Mouse (Mus musculus) ZHBTc4 (cell line): ENCODE results near the gene Cbs.
"Not testable (repeated sequence)": the region's sequence is repeated elsewhere in the genome, so short reads cannot be mapped to it uniquely, and the experiment has no call there.

ENCODE experiments used
- DNase-seq: peaks from one replicate; pipeline ENCODE4 v3.0.0-alpha.2; 2011; ENCODE audit warnings: low read depth, low spot score

The Cbs gene

GRCm38 (mm10) chr17:31646199-31647002, 9.4 kb upstream of the Cbs start:
- peak; percentile 74 for DNase-seq

GRCm38 (mm10) chr17:31642913-31643312, 5.9 kb upstream of the Cbs start:
- DNase-seq: peak; percentile 92

- peak; percentile 78 for DNase-seq
Observed at GRCm38 (mm10) chr17:31642331-31642730, 5.3 kb upstream of the Cbs start.

GRCm38 (mm10) chr17:31639651-31640050, 2.6 kb upstream of the Cbs start:
- DNase-seq: no peak

GRCm38 (mm10) chr17:31637866-31638570, 980 bp upstream of the Cbs start:
- DNase-seq: no peak

GRCm38 (mm10) chr17:31636277-31636941, 629 bp downstream of the Cbs start:
- no peak for DNase-seq

- DNase-seq: no peak
Observed at GRCm38 (mm10) chr17:31635781-31636180, 1.3 kb downstream of the Cbs start.

- DNase-seq: no peak
Observed at GRCm38 (mm10) chr17:31634896-31635295, 2.1 kb downstream of the Cbs start.

GRCm38 (mm10) chr17:31633007-31633406, 4.0 kb downstream of the Cbs start:
- DNase-seq: no peak

GRCm38 (mm10) chr17:31631081-31631800, 5.8 kb downstream of the Cbs start:
- DNase-seq: no peak

- no peak for DNase-seq
Observed at GRCm38 (mm10) chr17:31627961-31628360, 9.1 kb downstream of the Cbs start.

GRCm38 (mm10) chr17:31623101-31623500, 13.9 kb downstream of the Cbs start:
- DNase-seq: no peak

- DNase-seq: no peak
Observed at GRCm38 (mm10) chr17:31613086-31613755, 23.8 kb downstream of the Cbs start.

GRCm38 (mm10) chr17:31609895-31610294, 27.1 kb downstream of the Cbs start:
- no peak for DNase-seq

- not testable (repeated sequence) for DNase-seq
Observed at GRCm38 (mm10) chr17:31609173-31609572, 27.9 kb downstream of the Cbs start.

GRCm38 (mm10) chr17:31607256-31607951, 29.6 kb downstream of the Cbs start:
- DNase-seq: no peak

GRCm38 (mm10) chr17:31606424-31606823, 30.6 kb downstream of the Cbs start:
- peak; percentile 71 for DNase-seq

GRCm38 (mm10) chr17:31598593-31598992, 38.4 kb downstream of the Cbs start:
- no peak for DNase-seq

GRCm38 (mm10) chr17:31597957-31598356, 39.1 kb downstream of the Cbs start:
- no peak for DNase-seq

- no peak for DNase-seq
Observed at GRCm38 (mm10) chr17:31595077-31595476, 42.0 kb downstream of the Cbs start.

GRCm38 (mm10) chr17:31594590-31594989, 42.4 kb downstream of the Cbs start:
- no peak for DNase-seq
